Mouse (Mus musculus) layer of hippocampus, adult 2 months (tissue): ENCODE data around the gene 1500015O10Rik. TPM values are rescaled to one million over a fixed set of nuclear protein-coding genes. Genes with fewer than 3 reads are reported as not detected.
A peak's percentile ranks its signal among the peaks of the same experiment; 100 is the strongest.

Source experiments
- DNase-seq, 2 experiments: peaks; one replicate each; pipeline ENCODE4 v3.0.0; 2022; ENCODE audit warnings: low spot score in 2 of 2
- H3K27ac ChIP-seq: fragments of 200-600 bp; 2 replicates; pipeline ENCODE4 v1.8.1; 2022
- H3K4me3 ChIP-seq: fragments of 200-600 bp; 2 replicates; pipeline ENCODE4 v1.8.1; 2022; ENCODE audit warnings: mild to moderate bottlenecking
- CTCF ChIP-seq: fragments of 200-600 bp; conservative IDR thresholded peaks from 2 replicates; pipeline ENCODE4 v1.8.1; 2022; ENCODE audit warnings: antibody characterized with exemption, mild to moderate bottlenecking, moderate library complexity
- total RNA-seq, 2 experiments: library from RNA; stranded (reverse); gene quantifications; 2 replicates each; pipeline ENCODE4 v1.2.3; 2021

The 1500015O10Rik gene
- total RNA-seq, 2 experiments from 2014 or later: 1.8 to 3.5 TPM

DNA sequence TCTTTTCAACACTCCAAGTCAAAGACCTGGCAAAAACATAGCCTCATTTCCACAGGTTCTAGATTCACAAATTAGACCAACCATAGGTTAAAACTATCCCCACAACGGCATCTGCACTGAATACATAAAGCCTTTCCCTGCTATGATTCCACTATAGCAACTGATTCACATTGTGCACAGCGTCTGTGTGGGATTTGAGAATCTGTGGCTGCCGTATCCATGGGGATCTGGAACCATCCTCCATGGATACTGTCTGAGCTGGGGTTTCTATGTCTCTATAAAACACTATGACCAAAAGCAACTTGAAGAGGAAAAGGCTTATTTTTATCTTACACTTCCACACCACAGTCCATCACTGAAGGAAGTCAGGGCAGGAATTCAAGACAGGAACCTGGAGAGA is 52.3 kb downstream of the 1500015O10Rik start:
- peak; percentile 34 to 49 for DNase-seq
- no peak for TF ChIP-seq CTCF
- Histone ChIP-seq H3K4me3 (no peak overlapping the region), H3K27ac (peak overlapping the region; percentile 83)

DNA sequence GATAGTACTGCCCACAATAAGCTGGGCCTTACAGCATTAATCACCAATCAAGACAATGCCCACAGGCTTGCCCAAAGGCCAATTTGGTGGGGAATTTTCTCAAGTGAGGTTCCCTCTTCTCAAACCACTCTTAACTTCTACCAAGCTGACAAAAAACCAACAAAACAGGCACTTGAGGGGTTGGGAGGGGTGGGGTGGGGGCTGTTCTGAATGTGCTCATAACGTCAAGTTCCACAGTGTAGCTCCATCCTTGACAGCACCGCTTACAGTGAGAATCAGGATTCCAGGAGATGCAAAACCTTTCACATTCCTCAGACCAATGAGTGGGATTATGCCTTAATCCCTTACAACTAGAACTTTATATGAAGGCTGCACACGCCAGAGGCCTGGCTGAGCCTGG is 52.8 kb downstream of the 1500015O10Rik start:
- Histone ChIP-seq H3K27ac (peak overlapping the region; percentile 83), H3K4me3 (no peak overlapping the region)
- TF ChIP-seq CTCF: no peak
- no peak for DNase-seq

DNA sequence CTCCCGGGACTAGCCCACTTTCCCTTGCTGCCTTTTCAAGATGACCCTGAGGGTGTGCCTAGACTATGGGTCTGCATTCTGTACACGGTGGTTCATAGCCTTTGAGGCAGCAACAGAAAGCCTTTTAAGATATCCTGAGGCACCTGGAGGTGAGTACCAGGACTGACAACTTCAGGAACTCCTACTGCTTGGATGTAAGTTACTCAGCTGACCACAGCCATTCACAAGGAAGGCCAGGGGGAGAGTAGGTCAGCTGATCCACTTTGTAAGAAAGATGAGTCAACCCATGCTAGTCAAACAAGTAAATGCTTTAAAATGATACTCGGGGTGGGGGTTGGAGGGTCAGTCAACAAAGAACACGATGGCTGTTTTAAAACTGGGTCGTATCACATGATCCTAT is 54.9 kb downstream of the 1500015O10Rik start:
- DNase-seq: no peak
- H3K27ac ChIP-seq: no peak overlapping the region
- no peak overlapping the region for H3K4me3 ChIP-seq
- no peak for TF ChIP-seq CTCF

DNA sequence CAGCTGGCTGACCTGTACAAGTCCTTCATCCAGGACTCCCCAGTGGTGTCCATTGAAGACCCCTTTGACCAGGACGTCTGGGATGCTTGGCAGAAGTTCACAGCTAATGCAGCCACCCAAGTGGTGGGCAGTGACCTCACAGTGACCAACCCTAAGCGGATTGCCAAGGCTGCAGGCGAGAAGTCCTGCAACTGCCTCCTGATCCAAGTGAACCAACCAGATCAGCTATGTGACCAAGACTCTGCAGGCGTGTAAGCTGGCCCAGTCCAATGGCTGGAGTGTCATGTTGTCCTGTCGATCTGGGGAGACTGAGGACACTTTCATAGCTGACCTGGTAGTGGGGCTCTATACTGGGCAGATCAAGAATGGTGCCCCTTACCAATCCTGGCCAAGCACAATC is 56.3 kb downstream of the 1500015O10Rik start:
- H3K27ac ChIP-seq: no peak overlapping the region
- H3K4me3 ChIP-seq: no peak overlapping the region
- no peak for DNase-seq
- no peak for TF ChIP-seq CTCF

DNA sequence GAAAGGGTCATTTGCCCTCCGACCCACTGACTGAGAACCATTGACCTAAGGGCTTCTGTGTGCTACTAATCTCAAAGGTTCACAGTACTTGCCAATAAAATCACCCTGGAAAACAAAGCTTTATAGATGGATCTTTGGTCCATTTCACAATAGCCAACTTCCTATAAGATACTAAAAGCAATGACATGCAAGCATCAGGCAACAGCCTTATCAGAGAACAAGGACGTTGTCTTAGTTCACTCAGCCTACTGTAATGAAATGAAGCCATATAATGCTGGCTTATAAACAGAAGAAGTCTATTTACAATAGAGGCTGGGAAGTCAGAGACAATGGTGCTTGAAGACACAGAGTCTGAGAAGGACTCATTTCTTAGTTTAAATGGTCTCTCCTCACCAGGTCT is 59.4 kb downstream of the 1500015O10Rik start:
- TF ChIP-seq CTCF: no peak
- DNase-seq: no peak
- no peak overlapping the region for H3K4me3 ChIP-seq
- no peak overlapping the region for H3K27ac ChIP-seq

Other genes with a start within 250 kb of the 1500015O10Rik start
- gene Uxs1, start 97.2 kb downstream of the 1500015O10Rik start, total RNA-seq: 10 to 100 TPM; 45.4 to 50.3 TPM
- gene Tpp2, start 203.0 kb downstream of the 1500015O10Rik start, total RNA-seq: 10 to 100 TPM; 49.6 to 51.5 TPM